Mouse (Mus musculus) limb, embryonic 14.5 days (tissue): ENCODE data around the gene Gm37419. TPM values are rescaled to one million over a fixed set of nuclear protein-coding genes. Genes with fewer than 3 reads are reported as not detected.

Experiments
- ATAC-seq: fragments of 200-750 bp; cut with Nextera tagmentation; 2 replicates; pipeline ENCODE4 v1.8.0; 2017; ENCODE audit warnings: low read depth, moderate number of reproducible peaks, moderate TSS enrichment; ENCODE audit not compliant: low FRiP score
- DNase-seq: peaks from one replicate; pipeline ENCODE4 v3.0.0-alpha.2; 2015; ENCODE audit warnings: low spot score
- H3K27ac ChIP-seq: fragments of 300-500 bp; sonication (generic); replicated peaks from 2 replicates; pipeline ENCODE4 v1.5.1; 2014; ENCODE audit warnings: low read depth, mild to moderate bottlenecking, low read length, moderate library complexity, mixed read lengths
- H3K27me3 ChIP-seq: fragments of 300-500 bp; sonication (generic); 2 replicates; pipeline ENCODE4 v1.6.1; 2014; ENCODE audit warnings: low read length, mixed read lengths; ENCODE audit not compliant: control insufficient read depth, insufficient read depth
- H3K36me3 ChIP-seq: fragments of 300-500 bp; sonication (generic); 2 replicates; pipeline ENCODE4 v1.6.1; 2014; ENCODE audit warnings: mild to moderate bottlenecking, low read length, moderate library complexity, mixed read lengths; ENCODE audit not compliant: control insufficient read depth, insufficient read depth
- H3K4me1 ChIP-seq: fragments of 300-500 bp; sonication (generic); 2 replicates; pipeline ENCODE4 v1.6.1; 2014; ENCODE audit warnings: antibody characterized with exemption, low read length, mixed read lengths; ENCODE audit not compliant: control insufficient read depth, insufficient read depth
- H3K4me2 ChIP-seq: fragments of 300-500 bp; sonication (generic); replicated peaks from 2 replicates; pipeline ENCODE4 v1.6.1; 2014; ENCODE audit warnings: low read depth, mild to moderate bottlenecking, low read length, moderate library complexity; ENCODE audit not compliant: severe bottlenecking
- H3K4me3 ChIP-seq: fragments of 300-500 bp; sonication (generic); replicated peaks from 2 replicates; pipeline ENCODE4 v1.5.1; 2014; ENCODE audit warnings: low read length
- H3K9ac ChIP-seq: fragments of 300-500 bp; sonication (generic); 2 replicates; pipeline ENCODE4 v1.6.1; 2014; ENCODE audit warnings: mild to moderate bottlenecking, low read depth, low read length, moderate library complexity; ENCODE audit not compliant: severe bottlenecking
- H3K9me3 ChIP-seq: fragments of 300-500 bp; sonication (generic); 2 replicates; pipeline ENCODE4 v1.6.1; 2016; ENCODE audit warnings: low read length; ENCODE audit not compliant: control insufficient read depth
- POLR2A ChIP-seq: fragments of 200-500 bp; IDR thresholded peaks from 2 replicates; pipeline ENCODE4 v1.8.0; 2012; ENCODE audit warnings: inconsistent platforms, mild to moderate bottlenecking, moderate library complexity, borderline replicate concordance; ENCODE audit not compliant: insufficient read depth, insufficient read length; ENCODE audit errors: extremely low read depth
- WGBS: fragments of 180-500 bp; shearing (Covaris S2); extraction: QIAGEN DNeasy Blood & Tissue Kit; methylation state at CpG from one replicate; pipeline ENCODE4 v1.1.7; 2014; 5-methylcytosine and 5-hydroxymethylcytosine counted together
- polyA plus RNA-seq, 2 experiments: library from polyadenylated mRNA; depleted of rRNA in 1 of 2; stranded (reverse) in 1 of 2; unstranded in 1 of 2; fragments of >200 nt; fragmentation: Nextera tagmentation in 1 of 2; extraction: Ambion mirVana in 1 of 2; gene quantifications; 2 replicates each; pipeline versions ENCODE4 v1.2.1 to v1.2.3; 2012 to 2014

Gene Gm37419
- polyA plus RNA-seq, 2 experiments, result not detected

- DNase-seq, result no peak
- no peak overlapping the region for H3K9ac ChIP-seq
- H3K27ac ChIP-seq, result no peak overlapping the region
- no peaks in the 10 kb centered on the region for H3K9me3 ChIP-seq
- no peaks in the 10 kb centered on the region for H3K27me3 ChIP-seq
- no peak overlapping the region for H3K4me3 ChIP-seq
- no peaks in the 10 kb centered on the region for H3K36me3 ChIP-seq
- no peak for ATAC-seq
- H3K4me1 ChIP-seq, result no peaks in the 10 kb centered on the region
- WGBS, result 3% methylated on average over 1 of the region's 1 CpGs
- TF ChIP-seq POLR2A, result no peak
- no peak overlapping the region for H3K4me2 ChIP-seq
Observed at GRCm38 (mm10) chr16:23953959-23954260, 34.4 kb upstream of the Gm37419 start.

DNA sequence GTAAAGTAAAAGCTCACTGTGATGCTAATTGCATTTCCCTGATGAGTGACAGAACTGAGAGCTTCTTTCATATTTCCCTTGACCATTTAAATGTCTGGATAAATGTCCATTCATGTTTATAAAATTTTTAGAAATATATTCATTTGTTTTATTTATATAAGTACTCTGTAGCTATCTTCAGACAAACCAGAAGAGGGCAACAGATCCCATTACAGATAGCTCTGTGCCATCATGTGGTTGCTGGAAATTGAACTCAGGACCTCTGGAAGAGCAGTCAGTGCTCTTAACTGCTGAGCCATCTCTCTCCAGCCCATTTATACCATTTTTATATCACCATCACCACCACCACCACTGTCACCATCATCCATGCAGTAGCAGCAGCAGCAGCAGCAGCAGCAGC, 29.3 kb upstream of the Gm37419 start:
- no peaks in the 10 kb centered on the region for H3K9me3 ChIP-seq
- H3K36me3 ChIP-seq, result no peaks in the 10 kb centered on the region
- no peak overlapping the region for H3K9ac ChIP-seq
- no peak for TF ChIP-seq POLR2A
- H3K27ac ChIP-seq, result no peak overlapping the region
- no peaks in the 10 kb centered on the region for H3K4me1 ChIP-seq
- ATAC-seq, result no peak
- no peak overlapping the region for H3K4me3 ChIP-seq
- DNase-seq, result no peak
- H3K27me3 ChIP-seq, result no peaks in the 10 kb centered on the region
- no peak overlapping the region for H3K4me2 ChIP-seq

GRCm38 (mm10) chr16:23962401-23962800, 25.9 kb upstream of the Gm37419 start:
- ATAC-seq (no peak), DNase-seq (no peak)
- H3K9ac ChIP-seq, result no peak overlapping the region
- no peaks in the 10 kb centered on the region for H3K27me3 ChIP-seq
- H3K36me3 ChIP-seq, result peaks cover 18% of the 10 kb centered on the region
- no peak overlapping the region for H3K27ac ChIP-seq
- TF ChIP-seq POLR2A, result no peak
- 86% methylated on average over 2 of the region's 2 CpGs for WGBS
- H3K4me1 ChIP-seq, result no peaks in the 10 kb centered on the region
- no peak overlapping the region for H3K4me3 ChIP-seq
- no peaks in the 10 kb centered on the region for H3K9me3 ChIP-seq
- H3K4me2 ChIP-seq, result no peak overlapping the region

- no peak overlapping the region for H3K4me2 ChIP-seq
- no peak overlapping the region for H3K9ac ChIP-seq
- H3K4me1 ChIP-seq, result no peaks in the 10 kb centered on the region
- no peaks in the 10 kb centered on the region for H3K27me3 ChIP-seq
- H3K9me3 ChIP-seq, result no peaks in the 10 kb centered on the region
- H3K36me3 ChIP-seq, result peaks cover 26% of the 10 kb centered on the region
- H3K27ac ChIP-seq, result no peak overlapping the region
- DNase-seq (no peak), ATAC-seq (no peak)
- WGBS, result 56% methylated on average over 22 of the region's 22 CpGs
- no peak overlapping the region for H3K4me3 ChIP-seq
- TF ChIP-seq POLR2A, result no peak
Observed at GRCm38 (mm10) chr16:23963896-23964668, 24.2 kb upstream of the Gm37419 start.

GRCm38 (mm10) chr16:23964706-23965367, 23.4 kb upstream of the Gm37419 start:
- H3K4me3 ChIP-seq, result no peak overlapping the region
- no peaks in the 10 kb centered on the region for H3K27me3 ChIP-seq
- peaks cover 26% of the 10 kb centered on the region for H3K36me3 ChIP-seq
- no peaks in the 10 kb centered on the region for H3K9me3 ChIP-seq
- DNase-seq (no peak), ATAC-seq (no peak)
- H3K4me1 ChIP-seq, result peaks cover under 1% of the 10 kb centered on the region; the same call in 1 of the 2 replicates
- 79% methylated on average over 14 of the region's 14 CpGs for WGBS
- H3K9ac ChIP-seq, result no peak overlapping the region
- no peak overlapping the region for H3K27ac ChIP-seq
- TF ChIP-seq POLR2A, result no peak
- H3K4me2 ChIP-seq, result no peak overlapping the region
